Mouse (Mus musculus) neural tube, embryonic 15.5 days (tissue): Measurements from ENCODE around the gene Gm26965. TPM values are rescaled to one million over a fixed set of nuclear protein-coding genes. Genes with fewer than 3 reads are reported as not detected.

Experiments
- ATAC-seq: fragments of 200-750 bp; cut with Nextera tagmentation; 2 replicates; pipeline ENCODE4 v1.8.0; 2017; ENCODE audit warnings: mild to moderate bottlenecking, moderate TSS enrichment, moderate library complexity; ENCODE audit not compliant: low FRiP score
- H3K27ac ChIP-seq: fragments of 300-500 bp; sonication (generic); replicated peaks from 2 replicates; pipeline ENCODE4 v1.5.1; 2015; ENCODE audit warnings: mild to moderate bottlenecking, inconsistent platforms
- H3K27me3 ChIP-seq: fragments of 300-500 bp; sonication (generic); replicated peaks from 2 replicates; pipeline ENCODE4 v1.6.1; 2015; ENCODE audit warnings: inconsistent platforms
- H3K36me3 ChIP-seq: fragments of 300-500 bp; sonication (generic); 2 replicates; pipeline ENCODE4 v1.6.1; 2015; ENCODE audit warnings: inconsistent platforms
- H3K4me1 ChIP-seq: fragments of 300-500 bp; sonication (generic); 2 replicates; pipeline ENCODE4 v1.6.1; 2015; ENCODE audit warnings: inconsistent platforms
- H3K4me2 ChIP-seq: fragments of 300-500 bp; sonication (generic); 2 replicates; pipeline ENCODE4 v1.6.1; 2015; ENCODE audit warnings: inconsistent platforms, mild to moderate bottlenecking, moderate library complexity
- H3K4me3 ChIP-seq: fragments of 300-500 bp; sonication (generic); replicated peaks from 2 replicates; pipeline ENCODE4 v1.5.1; 2015; ENCODE audit warnings: mild to moderate bottlenecking, inconsistent platforms
- H3K9ac ChIP-seq: fragments of 300-500 bp; sonication (generic); replicated peaks from 2 replicates; pipeline ENCODE4 v1.6.1; 2015; ENCODE audit warnings: mild to moderate bottlenecking, inconsistent platforms
- H3K9me3 ChIP-seq: fragments of 300-500 bp; sonication (generic); replicated peaks from 2 replicates; pipeline ENCODE4 v1.6.1; 2016; ENCODE audit warnings: inconsistent platforms
- WGBS: fragments of 180-500 bp; shearing (Covaris S2); methylation state at CpG from one replicate; pipeline ENCODE4 v1.1.7; 2015; ENCODE audit warnings: mixed read lengths; 5-methylcytosine and 5-hydroxymethylcytosine counted together
- polyA plus RNA-seq: library from polyadenylated mRNA; unstranded; fragments of >200 nt; fragmentation: Nextera tagmentation; extraction: Ambion mirVana; gene quantifications from 2 replicates; pipeline ENCODE4 v1.2.1, GENCODE M21; 2015

Gm26965 gene
- polyA plus RNA-seq, result not detected in 2 replicates

GRCm38 (mm10) chr13:67525753-67526410 is at the start of gene Gm26965, which contains the start of gene Zfp87:
Gene Gm26965, minus strand, starts transcription at chr13:67526151.
Gene Zfp87, minus strand, starts transcription at chr13:67526177.
- H3K36me3 ChIP-seq, result no peaks in the 10 kb centered on the region
- ATAC-seq, result peak; percentile 99
- under 1% methylated on average over 27 of the region's 27 CpGs for WGBS

GRCm38 (mm10) chr13:67572591-67573189 is 46.7 kb upstream of the Gm26965 start:
- ATAC-seq, result no peak
- H3K36me3 ChIP-seq, result no peaks in the 10 kb centered on the region
- WGBS, result 77% methylated on average over 5 of the region's 5 CpGs

More at GRCm38 (mm10) chr13:67525753-67526410, at the start of gene Gm26965, which contains the start of gene Zfp87:
- H3K9me3 ChIP-seq, result no peaks in the 10 kb centered on the region
- H3K4me3 ChIP-seq, result peak within 1 kb of the TSS; percentile 97
- peaks cover 26% of the 10 kb centered on the region for H3K4me1 ChIP-seq
- H3K4me2 ChIP-seq, result peak within 1 kb of the TSS; percentile 78
- H3K27ac ChIP-seq, result peak within 1 kb of the TSS; percentile 86
- H3K9ac ChIP-seq, result peak within 1 kb of the TSS; percentile 87
- no peaks in the 10 kb centered on the region for H3K27me3 ChIP-seq

GRCm38 (mm10) chr13:67553730-67554129 is 27.8 kb upstream of the Gm26965 start, which contains the start of gene Zfp748:
Gene Zfp748, minus strand, starts transcription at chr13:67553830.
- Histone ChIP-seq H3K27me3 (no peaks in the 10 kb centered on the region), H3K4me3 (peak within 1 kb of the TSS; percentile 74), H3K9ac (peak within 1 kb of the TSS; percentile 76), H3K27ac (peak within 1 kb of the TSS; percentile 85), H3K4me2 (peak within 1 kb of the TSS; percentile 69), H3K9me3 (no peaks in the 10 kb centered on the region), H3K36me3 (no peaks in the 10 kb centered on the region), H3K4me1 (peaks cover 16% of the 10 kb centered on the region)
- ATAC-seq, result peak; percentile 12; the same call in 1 of the 2 replicates
- 84% methylated on average over 4 of the region's 4 CpGs for WGBS

More at GRCm38 (mm10) chr13:67572591-67573189, 46.7 kb upstream of the Gm26965 start:
- Histone ChIP-seq H3K4me1 (no peaks in the 10 kb centered on the region), H3K27me3 (no peaks in the 10 kb centered on the region), H3K4me3 (no peak overlapping the region), H3K9me3 (no peaks in the 10 kb centered on the region), H3K4me2 (no peak overlapping the region), H3K27ac (no peak overlapping the region), H3K9ac (no peak overlapping the region)

GRCm38 (mm10) chr13:67552505-67553346 is 26.8 kb upstream of the Gm26965 start:
- peak overlapping the region; percentile 85 for H3K27ac ChIP-seq
- no peaks in the 10 kb centered on the region for H3K9me3 ChIP-seq
- H3K27me3 ChIP-seq, result no peaks in the 10 kb centered on the region
- no peaks in the 10 kb centered on the region for H3K36me3 ChIP-seq
- H3K4me2 ChIP-seq, result peak overlapping the region; percentile 69
- under 1% methylated on average over 44 of the region's 44 CpGs for WGBS
- H3K4me3 ChIP-seq, result peak overlapping the region; percentile 74
- H3K9ac ChIP-seq, result peak overlapping the region; percentile 76
- H3K4me1 ChIP-seq, result peaks cover 16% of the 10 kb centered on the region
- peak; percentile 99 for ATAC-seq

- Histone ChIP-seq H3K36me3 (peaks cover 42% of the 10 kb centered on the region), H3K4me2 (no peak overlapping the region), H3K4me3 (no peak overlapping the region), H3K27ac (no peak overlapping the region), H3K27me3 (no peaks in the 10 kb centered on the region), H3K4me1 (no peaks in the 10 kb centered on the region), H3K9ac (no peak overlapping the region), H3K9me3 (no peaks in the 10 kb centered on the region)
- no peak for ATAC-seq
- 73% methylated on average over 1 of the region's 1 CpGs for WGBS
These were observed 20.0 kb upstream of the Gm26965 start for GRCm38 (mm10) chr13:67545941-67546340.

- Histone ChIP-seq H3K36me3 (no peaks in the 10 kb centered on the region), H3K4me3 (no peak overlapping the region), H3K9ac (no peak overlapping the region), H3K27me3 (no peaks in the 10 kb centered on the region), H3K27ac (no peak overlapping the region), H3K9me3 (no peaks in the 10 kb centered on the region), H3K4me2 (no peak overlapping the region), H3K4me1 (peaks cover 26% of the 10 kb centered on the region)
- WGBS, result 64% methylated on average over 3 of the region's 3 CpGs
- no peak for ATAC-seq
These were observed 1.2 kb upstream of the Gm26965 start for GRCm38 (mm10) chr13:67527049-67527730.

- H3K4me1 ChIP-seq, result peaks cover 14% of the 10 kb centered on the region
- no peak overlapping the region for H3K4me3 ChIP-seq
- ATAC-seq, result peak; percentile 28; the same call in 1 of the 2 replicates
- no peaks in the 10 kb centered on the region for H3K9me3 ChIP-seq
- no peak overlapping the region for H3K9ac ChIP-seq
- no peaks in the 10 kb centered on the region for H3K27me3 ChIP-seq
- WGBS, result 85% methylated on average over 1 of the region's 1 CpGs
- no peak overlapping the region for H3K27ac ChIP-seq
- peak overlapping the region; percentile 86 for H3K4me2 ChIP-seq
- H3K36me3 ChIP-seq, result peaks cover 8% of the 10 kb centered on the region
These were observed 25.0 kb downstream of the Gm26965 start for GRCm38 (mm10) chr13:67500908-67501307.

- Histone ChIP-seq H3K36me3 (peaks cover 13% of the 10 kb centered on the region), H3K9ac (peak within 1 kb of the TSS; percentile 62), H3K4me3 (peak within 1 kb of the TSS; percentile 84), H3K4me1 (peaks cover 14% of the 10 kb centered on the region), H3K4me2 (peak within 1 kb of the TSS; percentile 86), H3K27ac (peak within 1 kb of the TSS; percentile 60), H3K9me3 (no peaks in the 10 kb centered on the region), H3K27me3 (no peaks in the 10 kb centered on the region)
- ATAC-seq, result peak; percentile 98
- under 1% methylated on average over 22 of the region's 22 CpGs for WGBS
These were observed 25.7 kb downstream of the Gm26965 start, which contains the start of gene Zfp58 for GRCm38 (mm10) chr13:67500084-67500719. Gene Zfp58, minus strand, starts transcription at chr13:67500555.

GRCm38 (mm10) chr13:67495631-67496030 is 30.3 kb downstream of the Gm26965 start:
- Histone ChIP-seq H3K4me1 (peaks cover 12% of the 10 kb centered on the region), H3K4me3 (no peak overlapping the region), H3K27me3 (no peaks in the 10 kb centered on the region), H3K4me2 (no peak overlapping the region), H3K27ac (no peak overlapping the region), H3K9ac (no peak overlapping the region), H3K9me3 (peaks cover 5% of the 10 kb centered on the region; the same call in 1 of the 2 replicates), H3K36me3 (peaks cover 55% of the 10 kb centered on the region)
- ATAC-seq, result no peak
- WGBS, result 93% methylated on average over 1 of the region's 1 CpGs

- H3K9ac ChIP-seq, result peak overlapping the region; percentile 37; the same call in 1 of the 2 replicates
- peaks cover 20% of the 10 kb centered on the region for H3K36me3 ChIP-seq
- H3K4me2 ChIP-seq, result peak overlapping the region; percentile 70
- ATAC-seq, result peak; percentile 64
- H3K9me3 ChIP-seq, result no peaks in the 10 kb centered on the region
- H3K4me3 ChIP-seq, result peak overlapping the region; percentile 70
- WGBS, result 41% methylated on average over 8 of the region's 8 CpGs
- no peaks in the 10 kb centered on the region for H3K27me3 ChIP-seq
- 0 out of 2 replicates have a peak overlapping the region, but pooled peaks have one; percentile 23 for H3K27ac ChIP-seq
- H3K4me1 ChIP-seq, result peaks cover 12% of the 10 kb centered on the region
These were observed 41.5 kb downstream of the Gm26965 start for GRCm38 (mm10) chr13:67484424-67484811.
